Mouse (Mus musculus): ENCODE measurements around the gene Ccdc136. TPM values are rescaled to one million over a fixed set of nuclear protein-coding genes. Genes with fewer than 3 reads are reported as not detected.
"Not testable (repeated sequence)": the region's sequence is repeated elsewhere in the genome, so short reads cannot be mapped to it uniquely, and the experiment has no call there.

Ccdc136 gene
- polyA plus RNA-seq, 1 experiment: 8.1 TPM

DNA sequence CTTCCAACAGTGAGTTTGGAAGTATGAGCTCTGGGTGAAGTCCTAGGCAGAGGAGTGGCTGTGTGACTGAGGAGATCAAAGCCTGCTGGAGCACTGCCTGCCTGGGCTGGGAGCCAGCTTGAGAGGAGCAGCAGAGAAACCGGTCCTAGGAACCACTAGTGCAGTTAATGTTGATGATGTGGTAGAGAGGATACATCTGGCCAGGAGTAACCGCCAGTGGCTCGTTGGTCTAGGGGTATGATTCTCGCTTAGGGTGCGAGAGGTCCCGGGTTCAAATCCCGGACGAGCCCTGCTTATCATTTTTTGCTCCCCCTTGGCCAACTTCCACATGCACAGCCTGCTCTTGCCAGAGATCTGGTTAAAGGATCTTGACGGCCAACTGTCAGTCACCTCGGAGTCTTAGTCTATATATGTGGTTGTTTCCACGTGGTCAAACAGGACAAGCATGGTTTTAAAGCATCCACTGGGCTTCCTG, 7.5 kb upstream of the Ccdc136 start:
- Histone ChIP-seq H3K36me3 (ENCODE audit: control insufficient read depth, insufficient read depth) (no peaks in the 10 kb centered on the region), H3K27me3 (ENCODE audit: control insufficient read depth, insufficient read depth, insufficient read length) (no peaks in the 10 kb centered on the region), H3K79me3 (ENCODE audit: low read depth) (no peaks in the 10 kb centered on the region), H3ac (ENCODE audit: control insufficient read depth, insufficient read length, low read depth) (no peak overlapping the region), H3K4me3 (ENCODE audit: insufficient read depth, poor library complexity, severe bottlenecking) (peak overlapping the region; percentile 39), H3K79me2 (ENCODE audit: control insufficient read depth, insufficient read depth) (no peaks in the 10 kb centered on the region)
- no peak for TF ChIP-seq USF1 (IDR thresholded peaks at IDR 0.05; ENCODE audit: low read depth)
- no peak for TF ChIP-seq CTCF (IDR thresholded peaks at IDR 0.05; ENCODE audit: control insufficient read depth, insufficient read depth, insufficient read length)
- TF ChIP-seq MYOG (IDR thresholded peaks at IDR 0.05; ENCODE audit: control insufficient read depth, extremely low read depth, insufficient read length): no peak
- no peak for TF ChIP-seq MYOD1 (IDR thresholded peaks at IDR 0.05; ENCODE audit: control insufficient read depth, insufficient read length, low read depth)
- TF ChIP-seq CEBPB (IDR thresholded peaks at IDR 0.05; ENCODE audit: low read depth): no peak
- TF ChIP-seq MAX (IDR thresholded peaks at IDR 0.05): peak; percentile 23

DNA sequence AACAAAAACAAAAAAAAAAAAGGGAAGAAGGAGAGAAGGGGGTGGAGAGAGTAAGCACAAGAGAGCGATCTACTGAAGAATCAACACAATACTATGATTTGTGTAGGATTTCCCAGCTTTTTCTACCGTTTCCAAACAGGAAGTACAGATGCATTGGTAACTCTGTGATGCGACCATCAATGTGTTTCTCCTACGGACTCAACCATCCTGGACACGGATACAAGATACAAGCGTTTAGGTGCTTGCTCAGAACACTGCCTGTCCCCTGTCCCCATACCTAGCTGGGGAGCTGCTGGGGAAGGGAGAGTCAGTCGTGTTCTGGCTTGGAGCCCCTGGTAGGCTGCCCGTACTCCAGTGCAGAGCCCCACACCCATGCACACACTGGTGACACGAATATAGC, 6.7 kb upstream of the Ccdc136 start:
- peaks cover 3% of the 10 kb centered on the region for H3K27me3 ChIP-seq (ENCODE audit: control insufficient read depth, insufficient read depth, insufficient read length)
- H3K79me2 ChIP-seq (ENCODE audit: control insufficient read depth, insufficient read depth): no peaks in the 10 kb centered on the region
- H3K36me3 ChIP-seq (ENCODE audit: control insufficient read depth, insufficient read depth): no peaks in the 10 kb centered on the region
- no peak overlapping the region for H3K4me3 ChIP-seq (ENCODE audit: insufficient read depth, poor library complexity, severe bottlenecking)
- H3ac ChIP-seq (ENCODE audit: control insufficient read depth, insufficient read length, low read depth): no peak overlapping the region
- no peaks in the 10 kb centered on the region for H3K79me3 ChIP-seq (ENCODE audit: low read depth)
- TF ChIP-seq CEBPB (IDR thresholded peaks at IDR 0.05; ENCODE audit: low read depth) (no peak), USF1 (IDR thresholded peaks at IDR 0.05; ENCODE audit: low read depth) (no peak), MYOD1 (IDR thresholded peaks at IDR 0.05; ENCODE audit: control insufficient read depth, insufficient read length, low read depth) (no peak), MYOG (IDR thresholded peaks at IDR 0.05; ENCODE audit: control insufficient read depth, extremely low read depth, insufficient read length) (no peak), FOSL1 (IDR thresholded peaks at IDR 0.05; ENCODE audit: insufficient read depth, low read length, poor library complexity, severe bottlenecking) (no peak)

DNA sequence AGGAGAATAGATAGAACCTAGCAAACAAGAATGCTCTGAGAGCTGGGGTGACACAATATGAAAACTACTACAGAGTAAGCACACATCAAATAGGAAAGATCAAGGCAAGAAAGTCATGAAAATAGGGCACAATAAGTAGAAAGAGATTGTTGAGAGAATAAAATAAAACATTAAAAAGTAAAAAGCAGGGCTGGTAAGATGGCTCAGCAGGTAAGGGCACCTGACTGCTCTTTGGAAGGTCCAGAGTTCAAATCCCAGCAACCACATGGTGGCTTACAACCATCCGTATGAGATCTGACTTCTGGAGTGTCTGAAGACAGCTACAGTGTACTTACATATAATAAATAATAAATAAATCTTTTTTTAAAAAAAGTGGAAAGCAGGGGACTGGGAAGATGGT, 5.6 kb upstream of the Ccdc136 start:
- not testable (repeated sequence) for H3K79me3 ChIP-seq (ENCODE audit: low read depth)

DNA sequence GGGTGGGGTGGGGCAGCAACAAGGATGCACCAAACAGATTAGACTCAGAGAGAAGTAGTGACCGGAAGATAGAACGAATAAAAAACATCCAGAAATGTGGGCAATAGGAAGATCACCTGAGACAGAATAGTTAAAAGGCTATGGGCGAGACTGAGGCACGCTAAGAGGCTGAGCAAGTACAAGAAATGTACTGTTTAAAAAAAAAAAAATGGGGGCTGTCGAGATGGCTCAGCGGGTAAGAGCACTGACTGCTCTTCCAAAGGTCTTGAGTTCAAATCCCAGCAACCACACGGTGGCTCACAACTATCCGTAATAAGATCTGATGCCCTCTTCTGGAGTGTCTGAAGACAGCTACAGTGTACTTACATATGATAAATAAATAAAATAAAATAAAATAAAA, 4.9 kb upstream of the Ccdc136 start:
- not testable (repeated sequence) for H3K4me3 ChIP-seq (ENCODE audit: insufficient read depth, poor library complexity, severe bottlenecking); H3K79me3 ChIP-seq (ENCODE audit: low read depth); H3K27me3 ChIP-seq (ENCODE audit: control insufficient read depth, insufficient read depth, insufficient read length); H3K36me3 ChIP-seq (ENCODE audit: control insufficient read depth, insufficient read depth); H3K79me2 ChIP-seq (ENCODE audit: control insufficient read depth, insufficient read depth); H3ac ChIP-seq (ENCODE audit: control insufficient read depth, insufficient read length, low read depth)

More for the DNA sequence above, 5.6 kb upstream of the Ccdc136 start:
- H3ac ChIP-seq (ENCODE audit: control insufficient read depth, insufficient read length, low read depth); H3K36me3 ChIP-seq (ENCODE audit: control insufficient read depth, insufficient read depth); H3K27me3 ChIP-seq (ENCODE audit: control insufficient read depth, insufficient read depth, insufficient read length); H3K4me3 ChIP-seq (ENCODE audit: insufficient read depth, poor library complexity, severe bottlenecking); H3K79me2 ChIP-seq (ENCODE audit: control insufficient read depth, insufficient read depth): not testable (repeated sequence)

DNA sequence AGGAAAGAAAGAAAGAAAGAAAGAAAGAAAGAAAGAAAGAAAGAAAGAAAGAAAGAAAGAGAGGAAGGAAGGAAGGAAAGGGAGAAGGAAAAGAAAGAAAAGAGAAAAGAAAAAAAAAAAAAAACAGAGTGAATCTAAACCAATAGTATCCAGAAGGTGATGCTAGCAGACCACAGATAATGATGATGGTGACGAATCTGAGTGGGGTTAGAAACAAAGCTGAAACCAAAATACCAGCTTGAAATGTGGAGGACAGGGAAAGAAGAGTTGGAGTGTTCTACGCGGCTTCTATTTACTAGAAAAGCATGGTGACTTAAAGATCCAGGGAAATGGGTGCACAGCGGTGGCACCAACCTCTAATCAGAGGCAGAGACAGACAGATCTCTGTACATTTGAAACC, 4.3 kb upstream of the Ccdc136 start:
- H3K4me3 ChIP-seq (ENCODE audit: insufficient read depth, poor library complexity, severe bottlenecking): no peak overlapping the region
- no peaks in the 10 kb centered on the region for H3K79me3 ChIP-seq (ENCODE audit: low read depth)
- H3ac ChIP-seq (ENCODE audit: control insufficient read depth, insufficient read length, low read depth): no peak overlapping the region
- TF ChIP-seq CEBPB (IDR thresholded peaks at IDR 0.05; ENCODE audit: low read depth) (no peak), MYOD1 (IDR thresholded peaks at IDR 0.05; ENCODE audit: control insufficient read depth, insufficient read length, low read depth) (no peak), USF1 (IDR thresholded peaks at IDR 0.05; ENCODE audit: low read depth) (no peak), MAX (IDR thresholded peaks at IDR 0.05) (no peak), CTCF (IDR thresholded peaks at IDR 0.05; ENCODE audit: control insufficient read depth, insufficient read depth, insufficient read length) (no peak), FOSL1 (IDR thresholded peaks at IDR 0.05; ENCODE audit: insufficient read depth, low read length, poor library complexity, severe bottlenecking) (no peak), MYOG (IDR thresholded peaks at IDR 0.05; ENCODE audit: control insufficient read depth, extremely low read depth, insufficient read length) (no peak)
- H3K27me3 ChIP-seq (ENCODE audit: control insufficient read depth, insufficient read depth, insufficient read length): peaks cover 3% of the 10 kb centered on the region
- H3K79me2 ChIP-seq (ENCODE audit: control insufficient read depth, insufficient read depth): no peaks in the 10 kb centered on the region
- H3K36me3 ChIP-seq (ENCODE audit: control insufficient read depth, insufficient read depth): no peaks in the 10 kb centered on the region

DNA sequence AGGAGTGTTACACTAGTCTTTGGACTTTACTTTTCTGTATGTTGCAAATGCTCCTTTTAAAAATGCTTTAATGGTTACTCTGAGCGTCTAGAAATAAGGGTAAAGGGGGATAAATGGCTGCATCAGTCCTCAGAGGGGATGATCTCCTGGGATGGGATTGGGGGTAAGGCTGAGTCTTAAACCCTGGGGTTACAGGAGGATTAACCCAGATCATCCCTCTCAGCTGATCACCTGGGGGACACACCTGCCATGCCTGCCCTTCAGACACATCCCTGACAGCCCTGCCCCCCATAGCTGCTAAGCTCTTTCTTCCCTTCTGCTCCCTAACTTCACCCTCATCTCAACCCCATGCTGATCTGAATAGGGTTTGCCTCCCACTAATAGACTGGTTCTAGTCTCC, 1.8 kb upstream of the Ccdc136 start:
- Histone ChIP-seq H3K27me3 (ENCODE audit: control insufficient read depth, insufficient read depth, insufficient read length) (peaks cover 3% of the 10 kb centered on the region), H3K36me3 (ENCODE audit: control insufficient read depth, insufficient read depth) (no peaks in the 10 kb centered on the region), H3ac (ENCODE audit: control insufficient read depth, insufficient read length, low read depth) (no peak overlapping the region), H3K4me3 (ENCODE audit: insufficient read depth, poor library complexity, severe bottlenecking) (no peak overlapping the region), H3K79me3 (ENCODE audit: low read depth) (no peaks in the 10 kb centered on the region), H3K79me2 (ENCODE audit: control insufficient read depth, insufficient read depth) (no peaks in the 10 kb centered on the region)
- TF ChIP-seq MAX (IDR thresholded peaks at IDR 0.05) (no peak), CEBPB (IDR thresholded peaks at IDR 0.05; ENCODE audit: low read depth) (no peak), FOSL1 (IDR thresholded peaks at IDR 0.05; ENCODE audit: insufficient read depth, low read length, poor library complexity, severe bottlenecking) (no peak), MYOD1 (IDR thresholded peaks at IDR 0.05; ENCODE audit: control insufficient read depth, insufficient read length, low read depth) (no peak), USF1 (IDR thresholded peaks at IDR 0.05; ENCODE audit: low read depth) (no peak), MYOG (IDR thresholded peaks at IDR 0.05; ENCODE audit: control insufficient read depth, extremely low read depth, insufficient read length) (no peak), CTCF (IDR thresholded peaks at IDR 0.05; ENCODE audit: control insufficient read depth, insufficient read depth, insufficient read length) (no peak)

All from C2C12 (cell line).